Mouse (Mus musculus): ENCODE measurements around the gene Adat1. TPM values are rescaled to one million over a fixed set of nuclear protein-coding genes. Genes with fewer than 3 reads are reported as not detected.

Adat1 gene
- polyA plus RNA-seq, 1 experiment from 2014 or later: 10.1 TPM

- H3K27me3 ChIP-seq: no peaks in the 10 kb centered on the region
- H3K9me3 ChIP-seq (replicated peaks): no peaks in the 10 kb centered on the region
- H3K27ac ChIP-seq (replicated peaks): no peak overlapping the region
- H3K36me3 ChIP-seq: peaks cover 17% of the 10 kb centered on the region; the same call in 1 of the 2 replicates
- H3K9ac ChIP-seq: no peak overlapping the region
- ATAC-seq (ENCODE audit: insufficient number of reproducible peaks, low FRiP score, low TSS enrichment, low read depth): no peak
- H3K4me2 ChIP-seq (replicated peaks): no peak overlapping the region
- H3K4me3 ChIP-seq (replicated peaks): no peak overlapping the region
- H3K4me1 ChIP-seq: peaks cover 4% of the 10 kb centered on the region; the same call in 1 of the 2 replicates
- WGBS: 87% methylated on average over 10 of the region's 10 CpGs
Observed at GRCm38 (mm10) chr8:111968541-111968940, 23.6 kb downstream of the Adat1 start.

- Histone ChIP-seq H3K27me3 (no peaks in the 10 kb centered on the region), H3K27ac (replicated peaks) (no peak overlapping the region), H3K36me3 (0 out of 2 replicates have a peak, but pooled peaks cover 13% of the 10 kb centered on the region), H3K9ac (no peak overlapping the region), H3K4me2 (replicated peaks) (no peak overlapping the region), H3K4me1 (peaks cover 4% of the 10 kb centered on the region; the same call in 1 of the 2 replicates), H3K9me3 (replicated peaks) (no peaks in the 10 kb centered on the region), H3K4me3 (replicated peaks) (no peak overlapping the region)
- 83% methylated on average over 5 of the region's 5 CpGs for WGBS
- no peak for ATAC-seq (ENCODE audit: insufficient number of reproducible peaks, low FRiP score, low TSS enrichment, low read depth)
Observed at GRCm38 (mm10) chr8:111967246-111967870, 24.7 kb downstream of the Adat1 start.

DNA sequence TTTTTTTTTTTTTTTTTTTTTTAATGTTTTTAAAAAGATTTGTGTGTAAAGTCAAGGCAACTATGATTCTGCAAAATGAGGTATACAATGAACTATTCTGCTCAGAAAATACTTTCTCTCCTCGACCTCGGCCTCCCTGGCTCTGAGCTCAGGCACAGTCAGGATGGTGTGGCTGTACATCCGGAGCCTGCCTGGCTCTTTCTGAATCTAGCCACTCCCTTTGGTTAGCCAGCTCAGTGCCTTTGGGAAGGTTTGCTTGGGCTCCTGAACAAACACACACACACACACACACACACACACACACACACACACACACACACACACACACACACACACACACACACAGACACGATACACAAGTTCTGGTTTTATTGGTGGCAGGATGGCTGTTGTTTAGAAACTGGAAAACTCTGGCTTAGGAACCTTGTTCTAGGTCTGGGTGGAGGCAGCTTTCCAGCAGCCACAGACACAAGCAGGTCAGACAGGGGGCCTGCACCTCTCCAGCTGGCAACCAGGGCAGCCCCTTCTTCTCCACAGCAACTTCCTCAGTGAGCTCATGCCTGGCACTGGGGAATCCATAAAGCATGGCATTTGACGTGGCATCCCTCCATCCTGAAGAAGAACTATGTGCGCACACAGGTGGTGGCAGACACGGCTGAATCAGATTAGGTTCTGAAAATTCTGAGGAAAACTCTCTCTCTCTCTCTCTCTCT lies 27.1 kb downstream of the Adat1 start:
- no peaks in the 10 kb centered on the region for H3K27me3 ChIP-seq
- peaks cover 4% of the 10 kb centered on the region; the same call in 1 of the 2 replicates for H3K4me1 ChIP-seq
- peak overlapping the region; percentile 66; the same call in 1 of the 2 replicates for H3K27ac ChIP-seq (replicated peaks)
- WGBS: 61% methylated on average over 7 of the region's 7 CpGs
- no peak for ATAC-seq (ENCODE audit: insufficient number of reproducible peaks, low FRiP score, low TSS enrichment, low read depth)
- H3K9me3 ChIP-seq (replicated peaks): no peaks in the 10 kb centered on the region
- no peak overlapping the region for H3K9ac ChIP-seq
- H3K4me3 ChIP-seq (replicated peaks): no peak overlapping the region
- H3K36me3 ChIP-seq: 0 out of 2 replicates have a peak, but pooled peaks cover 7% of the 10 kb centered on the region
- no peak overlapping the region for H3K4me2 ChIP-seq (replicated peaks)

GRCm38 (mm10) chr8:111964351-111964750 lies 27.8 kb downstream of the Adat1 start:
- Histone ChIP-seq H3K9me3 (replicated peaks) (no peaks in the 10 kb centered on the region), H3K4me3 (replicated peaks) (no peak overlapping the region), H3K4me2 (replicated peaks) (no peak overlapping the region), H3K9ac (no peak overlapping the region), H3K36me3 (0 out of 2 replicates have a peak, but pooled peaks cover 7% of the 10 kb centered on the region), H3K27ac (replicated peaks) (peak overlapping the region; percentile 66; the same call in 1 of the 2 replicates), H3K27me3 (no peaks in the 10 kb centered on the region), H3K4me1 (peaks cover 4% of the 10 kb centered on the region; the same call in 1 of the 2 replicates)
- no peak for ATAC-seq (ENCODE audit: insufficient number of reproducible peaks, low FRiP score, low TSS enrichment, low read depth)
- 35% methylated on average over 5 of the region's 5 CpGs for WGBS

GRCm38 (mm10) chr8:111963546-111963945 lies 28.6 kb downstream of the Adat1 start:
- H3K4me3 ChIP-seq (replicated peaks): no peak overlapping the region
- H3K27ac ChIP-seq (replicated peaks): no peak overlapping the region
- H3K4me1 ChIP-seq: peaks cover 4% of the 10 kb centered on the region; the same call in 1 of the 2 replicates
- 0 out of 2 replicates have a peak, but pooled peaks cover 7% of the 10 kb centered on the region for H3K36me3 ChIP-seq
- no peak overlapping the region for H3K4me2 ChIP-seq (replicated peaks)
- no peak for ATAC-seq (ENCODE audit: insufficient number of reproducible peaks, low FRiP score, low TSS enrichment, low read depth)
- H3K27me3 ChIP-seq: no peaks in the 10 kb centered on the region
- 88% methylated on average over 4 of the region's 4 CpGs for WGBS
- H3K9me3 ChIP-seq (replicated peaks): no peaks in the 10 kb centered on the region
- H3K9ac ChIP-seq: no peak overlapping the region

DNA sequence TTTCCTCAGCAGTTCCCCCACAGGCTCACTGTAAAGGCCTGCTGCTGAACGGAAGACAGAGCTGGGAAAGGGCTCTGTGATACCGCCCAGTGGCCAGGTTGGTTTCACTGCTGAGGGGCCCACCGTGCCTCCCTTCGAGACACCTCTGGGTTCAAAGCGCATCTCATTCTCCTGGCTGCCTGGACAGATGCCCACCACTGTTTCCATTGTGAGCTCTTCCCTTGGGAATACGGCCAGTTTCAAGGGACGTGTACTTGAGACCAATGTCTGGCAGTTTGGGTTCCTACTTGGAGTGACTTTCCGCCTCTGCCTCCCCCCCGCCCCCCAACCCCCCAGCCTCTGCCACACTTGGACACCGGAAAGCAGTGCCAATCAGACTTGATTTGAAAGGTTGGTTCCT lies 29.0 kb downstream of the Adat1 start:
- Histone ChIP-seq H3K4me1 (peaks cover 4% of the 10 kb centered on the region; the same call in 1 of the 2 replicates), H3K36me3 (0 out of 2 replicates have a peak, but pooled peaks cover 11% of the 10 kb centered on the region), H3K9me3 (replicated peaks) (no peaks in the 10 kb centered on the region), H3K4me2 (replicated peaks) (no peak overlapping the region), H3K27ac (replicated peaks) (no peak overlapping the region), H3K27me3 (no peaks in the 10 kb centered on the region), H3K9ac (no peak overlapping the region), H3K4me3 (replicated peaks) (no peak overlapping the region)
- 75% methylated on average over 10 of the region's 10 CpGs for WGBS
- ATAC-seq (ENCODE audit: insufficient number of reproducible peaks, low FRiP score, low TSS enrichment, low read depth): no peak

DNA sequence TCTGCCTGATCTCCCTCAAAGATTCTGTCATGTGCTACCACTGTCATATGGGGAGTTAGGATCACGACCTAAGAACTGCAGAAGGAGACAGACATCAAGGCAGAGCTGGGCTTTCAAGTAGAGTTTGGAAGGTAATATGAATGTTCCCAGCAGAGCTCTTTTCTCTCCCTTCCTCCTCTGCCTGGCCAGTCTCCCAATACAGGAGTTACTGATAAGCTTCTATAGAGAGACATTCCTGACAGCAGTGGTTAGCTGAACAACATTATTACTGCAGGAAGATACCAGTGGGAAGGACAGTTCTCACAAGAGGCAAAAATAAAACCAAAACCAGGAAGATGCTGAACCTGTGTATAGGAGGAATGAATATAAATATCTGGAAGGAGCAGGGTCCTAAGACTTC lies 29.5 kb downstream of the Adat1 start:
- no peak overlapping the region for H3K4me3 ChIP-seq (replicated peaks)
- WGBS: 67% methylated on average over 1 of the region's 1 CpGs
- no peak overlapping the region for H3K4me2 ChIP-seq (replicated peaks)
- H3K9ac ChIP-seq: no peak overlapping the region
- no peak for ATAC-seq (ENCODE audit: insufficient number of reproducible peaks, low FRiP score, low TSS enrichment, low read depth)
- no peaks in the 10 kb centered on the region for H3K9me3 ChIP-seq (replicated peaks)
- no peaks in the 10 kb centered on the region for H3K27me3 ChIP-seq
- H3K27ac ChIP-seq (replicated peaks): no peak overlapping the region
- peaks cover 4% of the 10 kb centered on the region; the same call in 1 of the 2 replicates for H3K4me1 ChIP-seq
- peaks cover 13% of the 10 kb centered on the region; the same call in 1 of the 2 replicates for H3K36me3 ChIP-seq

DNA sequence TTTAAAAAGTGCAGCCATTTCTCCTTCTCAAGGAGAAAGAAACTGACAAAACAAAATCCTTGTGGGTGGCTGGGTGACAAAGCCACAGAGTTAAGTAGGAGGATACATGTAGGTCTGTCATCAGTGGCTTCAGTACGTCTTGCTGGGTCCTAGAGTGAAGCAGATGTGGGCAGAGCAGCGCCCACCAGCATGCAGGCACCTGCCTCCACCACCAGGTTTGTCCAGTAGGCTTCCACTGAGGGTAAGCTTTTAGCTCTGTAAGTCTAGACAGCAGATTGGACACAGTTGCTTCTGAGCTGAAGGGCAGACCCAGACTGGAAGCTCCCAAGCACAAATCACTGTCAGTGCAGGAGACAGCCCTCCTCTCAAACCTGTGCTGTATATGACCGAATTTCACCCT lies 30.8 kb downstream of the Adat1 start:
- no peak overlapping the region for H3K27ac ChIP-seq (replicated peaks)
- H3K27me3 ChIP-seq: no peaks in the 10 kb centered on the region
- no peak overlapping the region for H3K9ac ChIP-seq
- no peak for ATAC-seq (ENCODE audit: insufficient number of reproducible peaks, low FRiP score, low TSS enrichment, low read depth)
- 75% methylated on average over 3 of the region's 3 CpGs for WGBS
- H3K4me3 ChIP-seq (replicated peaks): no peak overlapping the region
- H3K36me3 ChIP-seq: peaks cover 18% of the 10 kb centered on the region
- peaks cover 4% of the 10 kb centered on the region; the same call in 1 of the 2 replicates for H3K4me1 ChIP-seq
- no peak overlapping the region for H3K4me2 ChIP-seq (replicated peaks)
- no peaks in the 10 kb centered on the region for H3K9me3 ChIP-seq (replicated peaks)

GRCm38 (mm10) chr8:111960591-111961321 lies 31.3 kb downstream of the Adat1 start:
- H3K4me3 ChIP-seq (replicated peaks): no peak overlapping the region
- no peaks in the 10 kb centered on the region for H3K9me3 ChIP-seq (replicated peaks)
- H3K27ac ChIP-seq (replicated peaks): no peak overlapping the region
- 74% methylated on average over 15 of the region's 15 CpGs for WGBS
- ATAC-seq (ENCODE audit: insufficient number of reproducible peaks, low FRiP score, low TSS enrichment, low read depth): no peak; the same call in 1 of the 2 replicates
- no peak overlapping the region for H3K4me2 ChIP-seq (replicated peaks)
- no peaks in the 10 kb centered on the region for H3K27me3 ChIP-seq
- peaks cover 4% of the 10 kb centered on the region; the same call in 1 of the 2 replicates for H3K4me1 ChIP-seq
- H3K9ac ChIP-seq: no peak overlapping the region
- H3K36me3 ChIP-seq: peaks cover 20% of the 10 kb centered on the region

DNA sequence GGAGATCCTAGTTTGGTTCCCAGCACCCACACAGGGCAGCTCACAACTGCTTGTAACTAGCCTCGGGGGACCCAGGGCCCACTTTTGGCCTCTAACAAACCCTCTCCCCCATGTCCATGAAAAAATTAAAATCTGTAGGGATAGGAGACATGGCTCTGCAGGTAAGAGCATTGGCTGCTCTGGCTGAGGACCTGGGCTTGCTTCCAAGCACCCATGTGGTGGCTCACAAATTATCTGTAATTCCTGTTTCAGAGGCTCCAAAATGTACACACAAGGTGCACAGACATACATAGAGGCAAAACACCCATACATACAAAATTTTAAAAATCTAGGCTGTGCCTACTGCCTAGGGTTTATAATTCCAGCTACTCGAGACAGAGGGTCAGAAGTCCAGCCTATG lies 34.9 kb downstream of the Adat1 start:
- no peaks in the 10 kb centered on the region for H3K9me3 ChIP-seq (replicated peaks)
- H3K9ac ChIP-seq: no peak overlapping the region
- H3K36me3 ChIP-seq: peaks cover 45% of the 10 kb centered on the region
- no peak overlapping the region for H3K4me2 ChIP-seq (replicated peaks)
- no peak overlapping the region for H3K27ac ChIP-seq (replicated peaks)
- H3K4me1 ChIP-seq: 0 out of 2 replicates have a peak, but pooled peaks cover 4% of the 10 kb centered on the region
- H3K27me3 ChIP-seq: no peaks in the 10 kb centered on the region
- ATAC-seq (ENCODE audit: insufficient number of reproducible peaks, low FRiP score, low TSS enrichment, low read depth): no peak
- 89% methylated on average over 2 of the region's 2 CpGs for WGBS
- H3K4me3 ChIP-seq (replicated peaks): no peak overlapping the region

GRCm38 (mm10) chr8:111955879-111956278 lies 36.2 kb downstream of the Adat1 start:
- ATAC-seq (ENCODE audit: insufficient number of reproducible peaks, low FRiP score, low TSS enrichment, low read depth): no peak
- H3K4me3 ChIP-seq (replicated peaks): no peak overlapping the region
- H3K27me3 ChIP-seq: no peaks in the 10 kb centered on the region
- 0 out of 2 replicates have a peak, but pooled peaks cover 4% of the 10 kb centered on the region for H3K4me1 ChIP-seq
- no peak overlapping the region for H3K4me2 ChIP-seq (replicated peaks)
- no peak overlapping the region for H3K9ac ChIP-seq
- H3K36me3 ChIP-seq: peaks cover 50% of the 10 kb centered on the region
- no peak overlapping the region for H3K27ac ChIP-seq (replicated peaks)
- H3K9me3 ChIP-seq (replicated peaks): no peaks in the 10 kb centered on the region
- 80% methylated on average over 5 of the region's 5 CpGs for WGBS
